Mouse (Mus musculus) left cerebral cortex, adult 8-10 months (tissue): ENCODE measurements around the gene Trappc2. TPM values are rescaled to one million over a fixed set of nuclear protein-coding genes. Genes with fewer than 3 reads are reported as not detected.

Experiments
- DNase-seq, 2 experiments: peaks; one replicate each; pipeline ENCODE4 v3.0.0; 2022; ENCODE audit warnings: low spot score in 2 of 2
- total RNA-seq, 4 experiments: library from RNA; stranded (reverse); gene quantifications; 2 replicates each; pipeline ENCODE4 v1.2.4; 2022

Gene Trappc2
- total RNA-seq: 10 to 100 TPM; 42.3 to 52.4 (median 47.3) TPM

DNA sequence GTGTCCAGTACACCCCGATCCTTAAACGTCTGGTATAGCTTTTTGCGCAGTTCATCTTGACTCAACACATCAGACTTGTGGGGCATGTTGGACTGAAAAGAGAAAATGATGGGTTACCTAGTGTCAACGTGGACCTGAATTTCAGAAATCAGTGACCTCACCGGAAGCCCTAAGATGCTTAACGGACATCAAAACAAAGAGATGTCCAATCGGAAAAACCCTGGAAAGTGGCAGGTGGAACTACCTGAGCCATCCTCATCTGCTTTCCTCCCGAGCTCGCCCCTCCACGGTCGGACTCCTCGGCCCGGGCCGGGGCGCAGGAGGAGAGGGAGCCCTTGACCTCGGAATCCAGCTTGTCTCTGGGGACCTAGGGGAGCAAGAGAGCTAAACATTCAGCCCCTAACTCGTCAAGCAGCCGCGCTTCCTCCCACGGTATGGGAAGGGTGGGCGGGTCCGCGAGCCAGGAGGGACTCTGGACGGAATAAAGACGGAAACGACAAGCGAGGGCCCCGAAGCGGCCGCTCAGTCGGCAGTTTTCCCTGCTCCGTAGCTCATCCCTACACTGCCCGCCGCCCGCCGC, at the start of gene Trappc2:
Gene Trappc2 (plus strand): TSS at position 539 of the 580 bp plus-strand sequence.
- DNase-seq: peak in 1 of 2 experiments; percentile 15

DNA sequence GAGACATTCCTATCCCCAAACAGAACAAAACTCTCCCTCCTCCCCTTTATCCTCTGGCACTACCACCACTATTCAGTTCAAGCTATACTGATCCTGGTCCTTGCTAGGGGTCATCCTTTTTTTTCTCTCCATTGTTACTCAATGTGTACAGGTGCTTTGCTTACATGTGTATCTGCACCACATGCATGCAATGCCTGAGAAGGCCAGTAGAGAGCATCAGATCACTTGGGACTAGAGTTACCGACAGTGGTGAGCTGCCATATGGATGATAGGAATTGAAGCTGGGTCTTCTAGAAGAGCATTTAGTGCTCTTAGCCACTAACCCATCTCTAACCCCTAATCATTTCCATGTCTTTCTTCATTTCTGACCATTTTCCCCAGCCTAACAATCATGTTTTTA, 46.6 kb upstream of the Trappc2 start:
- no peak for DNase-seq

DNA sequence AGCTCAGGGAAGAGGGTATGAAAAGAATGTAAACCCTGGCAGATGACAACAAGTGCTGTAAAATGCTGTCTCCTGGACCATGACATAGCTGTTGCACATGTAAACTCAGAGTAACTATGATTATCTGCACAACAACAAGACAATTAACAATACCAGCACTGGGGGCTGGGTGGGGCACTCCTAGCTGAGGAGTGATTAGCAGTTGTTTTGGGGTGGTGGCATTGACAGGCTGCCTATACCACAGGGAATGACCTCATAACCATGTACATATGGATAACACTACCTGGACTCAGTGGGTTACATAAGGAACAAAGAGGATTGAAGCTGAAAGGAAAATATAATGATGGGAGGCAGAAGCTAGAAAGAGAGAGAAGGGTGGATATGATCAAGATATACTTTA, 32.5 kb upstream of the Trappc2 start:
- DNase-seq: no peak

DNA sequence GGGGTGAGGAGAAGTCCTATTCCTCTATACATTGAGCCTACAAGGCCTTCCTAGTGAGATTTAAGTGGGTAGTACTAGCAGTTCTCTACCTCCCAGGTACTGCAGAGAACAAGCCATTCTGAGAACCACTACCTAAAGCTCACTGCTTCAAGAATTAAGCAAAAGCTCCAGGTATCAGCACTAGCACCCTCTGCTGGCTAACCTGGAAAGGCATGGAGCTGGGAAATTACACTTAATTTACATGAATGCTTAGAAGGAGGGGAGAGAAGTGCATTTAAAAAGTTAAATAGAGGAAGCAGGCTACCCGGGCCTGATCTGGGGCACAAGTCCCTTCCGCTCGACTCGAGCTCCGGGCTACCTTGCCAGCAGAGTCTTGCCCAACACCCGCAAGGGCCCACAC, 24.2 kb upstream of the Trappc2 start:
- no peak for DNase-seq

DNA sequence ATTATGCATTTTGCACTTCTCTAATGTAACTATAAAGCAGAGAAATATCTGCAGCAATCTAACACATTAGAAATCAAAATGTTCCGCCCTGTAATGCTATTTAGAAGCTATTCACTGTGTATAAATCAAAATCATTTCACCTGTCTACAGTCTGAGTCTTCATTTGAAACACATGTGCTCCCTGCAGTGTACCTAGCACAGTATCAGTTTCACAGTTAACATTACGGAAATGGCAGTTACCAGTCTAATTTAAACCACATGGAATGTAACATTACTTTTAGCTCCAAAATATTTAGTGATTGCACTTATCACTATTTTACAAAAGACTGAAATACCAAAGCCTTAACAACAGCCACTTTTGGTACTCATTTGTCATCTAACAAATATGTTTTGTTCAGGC, 5.6 kb upstream of the Trappc2 start:
- DNase-seq: no peak

DNA sequence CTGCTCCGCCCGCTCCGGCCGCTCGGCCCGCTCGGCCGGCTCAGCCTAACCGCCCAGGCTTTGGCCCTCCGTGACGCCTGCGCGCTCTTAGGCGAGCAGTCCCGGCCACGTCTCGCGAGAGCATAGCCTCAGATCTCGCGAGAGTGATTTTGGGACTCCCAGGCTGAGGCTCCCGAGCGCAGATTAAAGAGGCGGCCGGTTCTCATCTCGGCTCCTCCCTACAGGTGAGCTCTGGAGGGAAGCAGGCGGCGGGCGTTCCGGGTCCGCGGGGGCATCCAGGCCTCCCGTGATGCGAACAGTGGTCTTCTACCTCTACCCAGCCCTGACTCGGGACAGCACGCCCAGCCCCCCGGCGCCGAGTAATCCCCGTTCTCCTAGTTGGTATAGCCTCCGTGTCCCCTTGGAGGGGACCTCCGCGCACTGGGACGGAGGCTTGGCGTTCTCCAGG, 266 bp downstream of the Trappc2 start, which contains the start of gene Ofd1:
Gene Ofd1 (minus strand): TSS at position 89 of the 448 bp plus-strand sequence.
- DNase-seq: peak; percentile 71 to 86

DNA sequence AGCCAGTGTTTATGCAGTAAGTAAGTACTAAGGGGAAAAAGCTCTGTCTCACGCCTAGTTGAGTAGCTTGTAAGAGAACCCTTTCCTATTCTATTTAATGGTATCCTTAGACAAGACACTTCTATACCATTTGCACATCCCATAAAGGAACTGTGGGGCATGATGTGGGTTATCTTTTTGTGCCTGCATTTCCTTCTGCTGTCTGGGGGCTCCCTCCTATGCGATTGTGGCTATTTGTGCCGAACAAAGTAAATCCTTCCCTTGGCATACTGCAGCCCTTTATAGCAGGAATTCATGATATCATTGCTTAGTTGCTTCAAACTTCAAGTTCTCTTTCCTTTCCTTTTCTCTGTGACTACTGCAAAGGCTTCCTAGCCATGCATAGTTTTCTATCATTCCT, 4.2 kb downstream of the Trappc2 start:
- DNase-seq: no peak

DNA sequence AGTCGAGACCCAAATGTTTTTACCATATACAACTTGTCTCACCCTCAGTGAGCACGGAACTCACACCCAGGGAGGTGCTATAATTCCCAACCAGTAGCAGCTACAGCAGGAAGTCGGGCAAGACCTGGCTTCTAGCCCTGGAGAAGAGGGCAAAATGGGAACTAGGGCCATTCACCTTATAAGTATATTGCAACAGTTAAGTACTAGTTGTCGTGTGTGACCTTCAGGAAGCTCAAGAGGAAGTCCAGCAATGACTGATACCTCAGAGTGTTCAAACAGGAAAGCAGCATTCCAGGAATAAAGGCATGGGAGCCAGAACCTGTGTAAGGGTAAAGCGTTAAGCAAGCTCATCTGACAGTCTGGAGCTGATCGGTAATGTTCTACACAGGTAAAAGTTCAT, 13.2 kb downstream of the Trappc2 start:
- no peak for DNase-seq

DNA sequence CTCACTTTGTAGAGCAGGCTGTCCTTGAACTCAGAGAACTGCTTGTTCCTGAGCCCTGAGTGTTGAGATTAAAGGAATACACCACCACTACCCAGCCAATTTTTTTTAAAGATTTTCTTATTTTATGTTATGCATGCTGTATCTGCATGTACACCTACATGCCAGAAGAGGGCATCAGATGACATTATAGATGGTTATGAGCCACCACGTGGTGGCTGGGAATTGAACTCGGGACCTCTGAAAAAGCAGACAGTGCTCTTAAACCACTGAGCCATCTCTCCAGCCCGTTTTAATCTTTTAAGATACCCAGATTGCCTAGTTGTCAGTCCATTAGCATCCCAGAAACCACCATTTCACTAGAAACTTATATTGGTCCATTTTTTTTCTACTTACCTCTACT, 14.0 kb downstream of the Trappc2 start:
- DNase-seq: no peak

DNA sequence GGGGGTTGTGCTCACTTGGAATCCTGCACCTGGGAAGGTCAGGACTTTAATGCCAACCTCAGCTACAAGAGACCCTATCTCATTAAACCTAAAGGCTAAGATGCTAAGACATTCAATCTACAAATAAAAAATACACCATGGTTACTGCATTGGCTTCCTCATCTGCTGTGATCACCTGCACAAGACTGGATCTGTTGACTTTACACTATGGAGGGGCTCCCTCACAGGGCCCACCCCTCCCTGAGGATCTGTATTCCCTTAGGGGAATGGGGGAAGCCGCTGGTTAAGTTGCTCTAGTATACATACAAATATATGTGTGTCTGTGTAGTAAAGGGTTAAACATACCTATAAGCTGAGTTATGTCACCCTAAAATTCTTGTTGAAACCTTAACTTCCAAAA, 15.2 kb downstream of the Trappc2 start:
- no peak for DNase-seq

DNA sequence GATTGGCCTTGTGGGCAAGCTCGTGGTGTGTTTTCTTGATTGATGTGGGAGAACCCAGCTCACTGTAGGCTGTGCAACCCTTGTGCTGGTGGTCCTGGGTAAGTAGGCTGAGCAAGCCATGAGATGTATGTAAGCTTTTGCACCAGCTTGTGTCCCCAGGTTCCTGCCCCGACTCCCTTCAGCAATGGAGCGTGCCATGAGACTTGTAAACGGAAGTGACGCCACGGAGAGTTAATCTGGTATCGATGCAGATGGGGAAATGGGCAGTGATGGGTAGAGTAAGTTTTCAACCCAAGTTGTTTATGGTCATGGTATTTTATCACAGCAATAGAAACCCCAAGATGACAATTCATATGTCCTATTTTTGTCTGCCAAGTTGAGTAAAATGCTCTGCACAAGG, 27.9 kb downstream of the Trappc2 start:
- no peak for DNase-seq

DNA sequence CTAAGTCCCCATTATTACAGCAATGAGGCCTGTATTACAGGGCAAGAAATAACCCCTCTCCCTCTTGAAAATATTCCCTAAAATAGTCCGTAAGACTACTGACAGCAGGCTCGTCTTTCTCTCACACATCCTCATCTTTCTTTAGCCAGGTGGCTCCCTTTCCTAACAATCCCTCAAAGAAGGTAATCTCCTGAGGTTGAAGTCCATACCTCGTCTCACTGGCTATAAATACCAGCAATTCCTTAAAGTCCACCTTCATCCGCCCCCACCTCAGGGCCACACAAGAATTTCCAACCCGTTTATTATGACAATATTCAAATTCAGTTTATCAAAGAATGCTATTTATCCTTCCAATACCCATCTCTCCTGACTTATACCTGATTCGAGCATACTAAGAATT, 32.2 kb downstream of the Trappc2 start:
- DNase-seq: no peak

DNA sequence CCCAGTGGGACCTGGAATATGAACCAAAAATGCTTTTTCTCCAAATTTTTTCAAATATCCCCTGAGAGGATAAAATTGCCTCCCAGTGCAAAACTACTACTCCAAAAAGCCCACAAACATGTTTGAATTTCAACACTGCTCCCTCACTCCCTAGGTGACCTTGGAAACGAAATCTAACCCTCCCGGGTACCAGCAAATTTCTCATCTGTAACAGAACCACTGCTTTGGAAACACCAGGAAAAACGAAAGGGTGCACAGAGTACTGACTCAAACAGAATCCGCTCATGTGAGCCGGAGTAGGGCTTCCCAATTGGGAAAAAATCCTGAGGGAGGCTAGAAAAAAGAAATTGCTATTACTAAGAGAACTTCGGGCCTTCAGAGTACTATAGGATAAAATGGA, 37.0 kb downstream of the Trappc2 start:
- DNase-seq: no peak

DNA sequence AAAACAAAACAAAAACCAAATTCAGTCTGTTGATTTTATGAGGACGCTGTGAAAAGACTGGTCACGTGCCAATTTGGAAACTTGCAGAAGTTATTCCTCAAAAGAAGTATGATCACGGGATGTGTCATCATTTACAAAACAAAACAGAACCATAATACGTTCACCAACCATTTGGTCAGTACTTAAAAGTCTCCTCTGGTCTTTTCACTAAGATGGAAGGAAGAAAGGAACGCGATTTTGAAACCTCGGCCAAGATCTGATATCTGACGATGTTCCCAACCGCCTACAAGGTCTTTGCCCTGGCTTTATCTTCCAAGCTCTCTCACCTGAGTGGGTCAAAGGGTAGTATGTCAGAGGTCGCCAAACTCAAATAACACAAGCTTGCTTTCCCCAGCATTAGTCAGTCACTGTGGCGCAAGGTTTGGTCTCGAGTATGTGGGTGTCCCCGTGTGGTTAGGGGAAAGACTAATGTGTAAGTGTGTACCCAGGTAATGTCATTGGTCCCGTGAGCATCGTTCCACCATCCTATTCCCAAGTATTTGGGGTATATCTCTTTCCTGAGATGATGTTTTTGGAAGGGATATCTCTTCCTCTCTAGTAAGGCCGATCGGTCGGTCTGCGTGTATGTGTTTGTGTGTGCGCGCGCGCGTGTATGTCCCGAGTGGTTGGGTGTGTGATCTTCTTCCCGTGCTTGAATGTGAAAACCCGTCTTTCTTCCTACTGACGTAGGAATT, 38.4 kb downstream of the Trappc2 start:
- peak in 1 of 2 experiments; percentile 7 for DNase-seq

DNA sequence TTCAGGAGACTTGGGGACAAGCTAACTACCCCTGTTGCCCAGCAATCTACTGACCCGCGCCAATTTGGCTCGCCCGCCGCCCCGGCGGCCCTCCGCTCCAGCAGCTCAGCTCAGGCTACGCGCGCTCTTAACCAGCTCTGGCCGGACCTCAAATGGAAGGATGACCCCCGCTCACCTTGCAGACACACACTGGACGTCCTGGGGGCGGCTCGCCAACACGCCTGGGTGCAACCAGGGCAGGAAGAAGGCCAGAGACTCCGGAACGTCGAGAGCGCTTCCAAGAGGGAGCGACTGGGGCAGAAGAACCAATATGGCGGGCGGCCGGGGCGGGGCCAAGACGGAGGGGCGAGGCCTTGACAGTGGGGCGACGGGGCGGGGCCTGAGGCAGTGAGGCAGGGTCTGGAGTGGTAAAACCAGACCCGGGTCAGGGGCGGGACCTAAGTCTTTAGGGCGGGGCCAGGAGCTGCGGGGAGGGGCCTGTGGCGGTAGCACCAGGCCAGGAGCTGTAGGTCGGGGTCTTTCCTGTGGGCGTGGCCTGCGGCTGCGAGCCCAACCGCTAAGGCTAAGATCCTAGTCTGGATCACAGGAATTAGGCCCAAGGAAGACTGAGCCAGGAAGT, 39.1 kb downstream of the Trappc2 start, which contains the start of gene Rab9:
Gene Rab9 (minus strand): TSS at position 503 of the 619 bp plus-strand sequence.
- peak; percentile 74 to 83 for DNase-seq

DNA sequence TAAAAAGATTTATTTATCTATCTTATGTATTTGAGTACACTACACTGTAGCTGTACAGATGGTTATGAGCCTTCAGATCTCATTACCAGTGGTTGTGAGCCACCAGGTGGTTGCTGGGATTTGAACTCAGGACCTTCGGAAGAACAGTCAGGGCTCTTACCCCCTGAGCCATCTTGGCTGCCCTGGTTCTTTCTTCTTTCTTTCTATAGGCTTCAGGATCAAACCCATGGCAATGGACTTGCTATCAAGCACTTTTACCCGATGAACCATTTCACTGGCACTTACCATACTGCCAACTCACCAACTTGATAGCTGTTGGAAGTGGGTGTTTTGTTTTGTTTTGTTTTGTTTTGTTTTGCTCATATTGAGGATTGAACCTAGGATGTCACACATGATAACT, 54.7 kb downstream of the Trappc2 start:
- no peak for DNase-seq

DNA sequence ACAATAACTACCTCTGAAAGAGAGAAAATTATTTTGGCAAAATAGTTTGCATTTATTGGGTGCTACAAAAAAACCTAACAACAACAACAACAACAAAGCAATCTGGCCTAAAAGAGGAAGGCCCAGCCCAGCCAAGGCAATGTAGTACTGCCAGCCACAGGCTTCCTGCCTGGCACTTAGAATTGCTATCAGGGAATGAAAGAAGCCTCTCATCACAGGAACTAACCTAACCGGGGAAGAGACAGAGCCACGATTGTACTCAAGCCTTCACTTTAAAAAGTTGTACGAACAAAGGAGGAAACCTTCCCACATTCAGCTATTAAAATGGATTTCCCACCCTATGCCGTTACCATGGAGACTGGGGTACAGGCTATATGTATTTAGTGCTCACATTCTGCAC, 57.4 kb downstream of the Trappc2 start:
- DNase-seq: peak in 1 of 2 experiments; percentile 25

DNA sequence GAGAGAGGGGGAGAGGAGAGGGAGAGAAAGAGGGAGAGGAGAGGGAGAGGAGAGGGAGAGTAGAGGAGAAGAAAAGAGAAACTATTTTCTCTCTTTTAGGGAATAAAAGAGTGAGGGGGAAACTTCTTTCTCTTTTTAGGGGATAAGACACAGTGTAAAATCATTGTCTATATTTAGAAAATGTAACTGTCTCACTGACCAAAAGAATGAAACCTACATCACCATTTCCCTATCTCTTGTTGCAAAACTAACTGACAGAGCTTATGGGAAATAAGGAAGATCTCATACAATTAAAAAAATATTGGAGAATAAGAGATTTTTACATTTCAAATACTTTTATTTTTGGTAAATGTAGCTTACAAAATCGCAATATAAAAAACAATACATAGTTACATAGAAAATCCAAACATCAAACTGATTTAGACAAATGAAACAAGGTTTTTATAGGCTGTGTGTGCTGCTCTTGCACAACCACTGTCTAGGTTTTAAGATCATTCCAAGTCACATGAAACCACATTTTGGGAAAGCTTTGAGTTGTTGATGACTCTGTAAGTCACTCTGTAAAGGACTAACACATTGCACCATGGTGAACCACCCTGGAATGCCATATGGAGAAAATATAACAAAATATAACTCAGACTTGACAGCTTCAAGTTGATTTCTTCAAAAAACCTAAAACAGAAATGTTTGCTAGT, 59.3 kb downstream of the Trappc2 start:
- no peak for DNase-seq
